Comparison of ENCODE assay signal across 8 mouse cellular contexts in genomic region chr15:102692321-102692804, GRCm38 (mm10). TPM values are rescaled to one million over a fixed set of nuclear protein-coding genes. Genes with fewer than 3 reads are reported as not detected.
DNase-seq lines count a peak whose midpoint lies in the region; ATAC-seq and TF ChIP-seq lines count a peak whose summit lies in the region.

No protein-coding gene starts in this region.

- TF ChIP-seq CTCF in kidney, adult 2 months (conservative IDR thresholded peaks at IDR 0.05; ENCODE audit: insufficient read depth, insufficient read length, low read depth, low read length) = no peak
- no peak for TF ChIP-seq CTCF in stomach, postnatal 0 days (IDR thresholded peaks at IDR 0.05; ENCODE audit: low read depth)

- no peaks in the 10 kb centered on the region for H3K9me3 ChIP-seq in kidney, embryonic 14.5 days (ENCODE audit: control insufficient read depth, low read length)
- H3K9me3 ChIP-seq in forebrain, embryonic 15.5 days = no peaks in the 10 kb centered on the region
- H3K9me3 ChIP-seq in liver, embryonic 16.5 days (replicated peaks; ENCODE audit: control insufficient read depth, low read length) = no peaks in the 10 kb centered on the region
- no peaks in the 10 kb centered on the region for H3K9me3 ChIP-seq in stomach, postnatal 0 days (ENCODE audit: control insufficient read depth, low read length)

- peak overlapping the region; percentile 42; the same call in 1 of the 2 replicates for H3K9ac ChIP-seq in kidney, embryonic 14.5 days (ENCODE audit: low read depth, low read length)
- peak overlapping the region; percentile 58 for H3K9ac ChIP-seq in forebrain, embryonic 15.5 days (replicated peaks)
- no peak overlapping the region for H3K9ac ChIP-seq in liver, embryonic 16.5 days (ENCODE audit: low read depth, low read length)
- H3K9ac ChIP-seq in stomach, postnatal 0 days (ENCODE audit: low read length) = peak overlapping the region; percentile 28; the same call in 1 of the 2 replicates

- no peak for TF ChIP-seq EP300 in stomach, postnatal 0 days (optimal IDR thresholded peaks at IDR 0.05)

- no peaks in the 10 kb centered on the region for H3K36me3 ChIP-seq in kidney, embryonic 14.5 days (ENCODE audit: control insufficient read depth, insufficient read depth, low read length)
- no peaks in the 10 kb centered on the region for H3K36me3 ChIP-seq in kidney, adult 2 months (ENCODE audit: control insufficient read depth, insufficient read depth, low read length)
- H3K36me3 ChIP-seq in forebrain, embryonic 15.5 days = no peaks in the 10 kb centered on the region
- H3K36me3 ChIP-seq in liver, embryonic 16.5 days (ENCODE audit: control insufficient read depth, insufficient read depth) = no peaks in the 10 kb centered on the region
- no peaks in the 10 kb centered on the region for H3K36me3 ChIP-seq in stomach, postnatal 0 days (ENCODE audit: control insufficient read depth, insufficient read depth, low read length)

- H3K4me3 ChIP-seq in kidney, embryonic 14.5 days (ENCODE audit: low read length) = peak overlapping the region; percentile 50
- no peak overlapping the region for H3K4me3 ChIP-seq in kidney, adult 2 months (ENCODE audit: insufficient read depth, low read depth, low read length)
- peak overlapping the region; percentile 53 for H3K4me3 ChIP-seq in brown adipose tissue, adult 24 weeks (ENCODE audit: insufficient read depth, low read depth, low read length)
- peak overlapping the region; percentile 51 for H3K4me3 ChIP-seq in forebrain, embryonic 15.5 days
- peak overlapping the region; percentile 40 for H3K4me3 ChIP-seq in liver, embryonic 16.5 days (ENCODE audit: low read depth, low read length)
- H3K4me3 ChIP-seq in stomach, postnatal 0 days (ENCODE audit: low read depth, low read length) = peak overlapping the region; percentile 53

- peaks cover 43% of the 10 kb centered on the region for H3K27me3 ChIP-seq in kidney, embryonic 14.5 days (ENCODE audit: control insufficient read depth, insufficient read depth, low read length)
- no peaks in the 10 kb centered on the region; the same call in 1 of the 2 replicates for H3K27me3 ChIP-seq in kidney, adult 2 months (replicated peaks; ENCODE audit: control insufficient read depth, insufficient read depth, low read length)
- peaks cover 35% of the 10 kb centered on the region for H3K27me3 ChIP-seq in forebrain, embryonic 15.5 days
- peaks cover 75% of the 10 kb centered on the region for H3K27me3 ChIP-seq in liver, embryonic 16.5 days (ENCODE audit: control insufficient read depth, insufficient read depth, low read depth, low read length)
- peaks cover 13% of the 10 kb centered on the region; the same call in 1 of the 2 replicates for H3K27me3 ChIP-seq in stomach, postnatal 0 days (ENCODE audit: control insufficient read depth, insufficient read depth, low read length)

- peak overlapping the region; percentile 81 for H3K4me2 ChIP-seq in kidney, embryonic 14.5 days (replicated peaks; ENCODE audit: low read depth, low read length)
- peak overlapping the region; percentile 78 for H3K4me2 ChIP-seq in forebrain, embryonic 15.5 days (replicated peaks)
- peak overlapping the region; percentile 64 for H3K4me2 ChIP-seq in liver, embryonic 16.5 days (ENCODE audit: low read depth, low read length)
- peak overlapping the region; percentile 92 for H3K4me2 ChIP-seq in stomach, postnatal 0 days (replicated peaks; ENCODE audit: low read depth)

- 0 out of 2 replicates have a peak, but pooled peaks have one; percentile 18 for ATAC-seq in kidney, embryonic 14.5 days (ENCODE audit: low FRiP score, low TSS enrichment)
- peak; percentile 38 for ATAC-seq in forebrain, embryonic 15.5 days (replicated peaks)
- no peak for ATAC-seq in liver, embryonic 16.5 days (ENCODE audit: low read depth)
- no peak for ATAC-seq in stomach, postnatal 0 days (ENCODE audit: low FRiP score, low TSS enrichment)

- no peak for DNase-seq in kidney, adult 2 months
- DNase-seq in stomach, postnatal 0 days (ENCODE audit: low spot score) = no peak
- no peak for DNase-seq in layer of hippocampus, postnatal 25 days (ENCODE audit: extremely low spot score in 1 of 2, low spot score in 1 of 2)
- DNase-seq in lung, postnatal 36 days = no peak

- no peak for TF ChIP-seq POLR2A in kidney, adult 2 months (IDR thresholded peaks at IDR 0.05; ENCODE audit: low read depth, low read length)

- H3K4me1 ChIP-seq in kidney, embryonic 14.5 days (ENCODE audit: control insufficient read depth, insufficient read depth, low read length) = peaks cover 14% of the 10 kb centered on the region
- H3K4me1 ChIP-seq in kidney, adult 2 months (ENCODE audit: control insufficient read depth, insufficient read depth, low read length) = 0 out of 2 replicates have a peak, but pooled peaks cover 5% of the 10 kb centered on the region
- H3K4me1 ChIP-seq in brown adipose tissue, adult 24 weeks (ENCODE audit: control insufficient read depth, insufficient read depth, insufficient read length, low read length) = no peaks in the 10 kb centered on the region
- peaks cover 37% of the 10 kb centered on the region for H3K4me1 ChIP-seq in forebrain, embryonic 15.5 days
- no peaks in the 10 kb centered on the region; the same call in 1 of the 2 replicates for H3K4me1 ChIP-seq in liver, embryonic 16.5 days (ENCODE audit: control insufficient read depth, low read depth, low read length)
- H3K4me1 ChIP-seq in stomach, postnatal 0 days (replicated peaks; ENCODE audit: control insufficient read depth, insufficient read depth) = peaks cover 5% of the 10 kb centered on the region; the same call in 1 of the 2 replicates

- H3K27ac ChIP-seq in kidney, embryonic 14.5 days (ENCODE audit: low read depth, low read length) = no peak overlapping the region
- no peak overlapping the region for H3K27ac ChIP-seq in kidney, adult 2 months (ENCODE audit: insufficient read depth, low read depth, low read length)
- H3K27ac ChIP-seq in brown adipose tissue, adult 24 weeks (replicated peaks; ENCODE audit: low read depth, low read length) = no peak overlapping the region
- H3K27ac ChIP-seq in forebrain, embryonic 15.5 days (replicated peaks) = peak overlapping the region; percentile 85
- no peak overlapping the region for H3K27ac ChIP-seq in liver, embryonic 16.5 days (ENCODE audit: low read length)
- no peak overlapping the region for H3K27ac ChIP-seq in stomach, postnatal 0 days (replicated peaks)

- under 1% methylated on average over 26 of the region's 26 CpGs for WGBS in kidney, embryonic 14.5 days
- WGBS in kidney, adult 2 months = 11% methylated on average over 26 of the region's 26 CpGs
- under 1% methylated on average over 26 of the region's 26 CpGs for WGBS in forebrain, embryonic 15.5 days
- 2% methylated on average over 26 of the region's 26 CpGs for WGBS in liver, embryonic 16.5 days (ENCODE audit: insufficient replicate concordance)
- WGBS in stomach, postnatal 0 days = 6% methylated on average over 26 of the region's 26 CpGs

RNA-seq across cellular contexts. Expression of gene Atp5g2, which starts 20.2 kb away (rescaled TPM):
- polyA plus RNA-seq in kidney, embryonic 14.5 days (2014; fragmentation: Nextera tagmentation; extraction: Ambion mirVana) = 90.0 and 124 TPM in 2 replicates
- polyA plus RNA-seq in kidney, adult 2 months (2012; rRNA removed) = 563 and 636 TPM in 2 replicates
- polyA plus RNA-seq in brown adipose tissue, adult 24 weeks (2012; ENCODE audit: insufficient read depth, insufficient read length, missing spikeins) = 209 and 274 TPM in 2 replicates
- 56.8 and 62.4 TPM in 2 replicates for polyA plus RNA-seq in forebrain, embryonic 15.5 days (2015; fragmentation: Nextera tagmentation; extraction: Ambion mirVana)
- polyA plus RNA-seq in liver, embryonic 16.5 days (2015; fragmentation: Nextera tagmentation; extraction: Ambion mirVana) = 25.6 and 26.0 TPM in 2 replicates
- polyA plus RNA-seq in stomach, postnatal 0 days (2015; fragmentation: Nextera tagmentation; extraction: Ambion mirVana) = 66.6 and 71.4 TPM in 2 replicates
- total RNA-seq in layer of hippocampus, postnatal 25 days (2021) = 10 to 100 TPM; 11.4 to 13.4 TPM

RNA-seq across cellular contexts. Expression of gene Calcoco1, which starts 29.6 kb away (rescaled TPM):
- polyA plus RNA-seq in kidney, embryonic 14.5 days (2014; fragmentation: Nextera tagmentation; extraction: Ambion mirVana) = 26.1 and 41.3 TPM in 2 replicates
- polyA plus RNA-seq in kidney, adult 2 months (2012; rRNA removed) = 57.7 and 60.6 TPM in 2 replicates
- polyA plus RNA-seq in brown adipose tissue, adult 24 weeks (2012; ENCODE audit: insufficient read depth, insufficient read length, missing spikeins) = 43.5 and 58.5 TPM in 2 replicates
- polyA plus RNA-seq in forebrain, embryonic 15.5 days (2015; fragmentation: Nextera tagmentation; extraction: Ambion mirVana) = 72.1 and 74.5 TPM in 2 replicates
- polyA plus RNA-seq in liver, embryonic 16.5 days (2015; fragmentation: Nextera tagmentation; extraction: Ambion mirVana) = 17.9 and 18.2 TPM in 2 replicates
- polyA plus RNA-seq in stomach, postnatal 0 days (2015; fragmentation: Nextera tagmentation; extraction: Ambion mirVana) = 25.5 and 27.6 TPM in 2 replicates
- 10 to 100 TPM; 85.8 to 91.4 TPM for total RNA-seq in layer of hippocampus, postnatal 25 days (2021)

Comparison
In these comparisons a context has a peak if more than half of its experiments do, and no peak if none do; other contexts are left out.
1. ATAC-seq: peak in kidney, embryonic 14.5 days (single experiment) and forebrain, embryonic 15.5 days (single experiment); none in liver, embryonic 16.5 days (single experiment) and stomach, postnatal 0 days (single experiment).
2. Peak in every context shown above with its lines, with median percentiles within 50 percentile points of each other: H3K4me2 ChIP-seq.